Mouse (Mus musculus) bone marrow macrophage, adult 2 months (primary cell): ENCODE results near the gene Adam15.

Experiments used
- CTCF ChIP-seq: IDR thresholded peaks from 2 replicates; pipeline ENCODE4 v1.5.1; 2012; ENCODE audit warnings: low read depth, mild to moderate bottlenecking, low read length, moderate library complexity
- POLR2A ChIP-seq: IDR thresholded peaks from 2 replicates; pipeline ENCODE4 v1.6.1; 2012; ENCODE audit warnings: mild to moderate bottlenecking, low read depth, low read length, borderline replicate concordance

- TF ChIP-seq CTCF (no peak), POLR2A (no peak)
Observed at GRCm38 (mm10) chr3:89365153-89365485, 15.3 kb upstream of the Adam15 start, which contains the start of gene Dcst1.
